Mouse (Mus musculus) megakaryocyte-erythroid progenitor cell, adult 5-6 weeks (primary cell): ENCODE results near the gene Arid3a. TPM values are rescaled to one million over a fixed set of nuclear protein-coding genes. Genes with fewer than 3 reads are reported as not detected.

ENCODE experiments used
- ATAC-seq: replicated peaks from 2 replicates; pipeline ENCODE4 v1.8.0; 2016; ENCODE audit warnings: mild to moderate bottlenecking, inconsistent platforms; ENCODE audit not compliant: severe bottlenecking, poor library complexity, low FRiP score, low TSS enrichment
- total RNA-seq, 2 experiments: library from RNA; stranded (forward) in 1 of 2; stranded (reverse) in 1 of 2; fragments of 200-1000, 215-1000 nt in 1 of 2; fragments of >200 nt in 1 of 2; fragmentation: Nextera tagmentation in 1 of 2; gene quantifications; 2 replicates each; pipeline ENCODE4 v1.2.3; 2014 to 2017

The Arid3a gene
- total RNA-seq, 2 experiments from 2014 or later, result 5.4 to 5.9 TPM

DNA sequence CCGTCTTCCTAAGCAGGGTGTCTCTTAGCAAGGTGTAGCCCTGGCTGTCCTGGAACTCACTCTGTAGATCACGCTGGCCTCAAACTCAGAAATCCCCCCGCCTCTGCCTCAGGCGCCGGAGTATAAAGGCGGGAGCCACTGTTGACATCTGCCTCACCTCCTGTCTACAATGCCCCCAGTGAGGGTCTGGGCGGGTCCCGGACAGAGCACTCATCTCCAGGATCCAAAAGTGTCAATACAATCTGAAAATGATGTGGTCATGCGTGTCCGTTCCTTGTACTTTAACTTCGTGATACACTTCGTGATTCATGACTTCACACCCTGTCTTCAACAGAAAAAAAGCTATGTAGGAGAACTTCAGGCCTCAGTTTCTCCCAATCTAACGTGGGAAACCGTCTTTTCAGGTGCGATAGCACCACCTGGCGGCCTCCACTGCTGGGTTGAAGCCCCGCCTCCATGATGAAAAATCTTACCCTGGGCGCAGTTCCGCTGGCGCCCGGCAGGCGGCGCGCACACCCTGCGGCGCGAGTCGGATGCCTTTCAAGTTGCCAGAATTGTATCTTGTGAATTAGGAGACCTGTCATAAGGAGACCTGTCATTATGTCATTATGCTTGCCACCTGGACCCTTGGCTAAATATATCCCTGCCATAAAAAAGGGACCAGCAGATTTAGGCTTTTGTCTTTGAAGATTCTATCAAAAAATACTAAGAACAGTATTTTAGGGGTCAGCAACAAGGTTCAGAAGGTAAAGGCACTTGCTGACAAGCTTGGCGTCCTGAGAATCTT, 1.7 kb upstream of the Arid3a start:
- ATAC-seq, result peak; percentile 39; the same call in 1 of the 2 replicates

DNA sequence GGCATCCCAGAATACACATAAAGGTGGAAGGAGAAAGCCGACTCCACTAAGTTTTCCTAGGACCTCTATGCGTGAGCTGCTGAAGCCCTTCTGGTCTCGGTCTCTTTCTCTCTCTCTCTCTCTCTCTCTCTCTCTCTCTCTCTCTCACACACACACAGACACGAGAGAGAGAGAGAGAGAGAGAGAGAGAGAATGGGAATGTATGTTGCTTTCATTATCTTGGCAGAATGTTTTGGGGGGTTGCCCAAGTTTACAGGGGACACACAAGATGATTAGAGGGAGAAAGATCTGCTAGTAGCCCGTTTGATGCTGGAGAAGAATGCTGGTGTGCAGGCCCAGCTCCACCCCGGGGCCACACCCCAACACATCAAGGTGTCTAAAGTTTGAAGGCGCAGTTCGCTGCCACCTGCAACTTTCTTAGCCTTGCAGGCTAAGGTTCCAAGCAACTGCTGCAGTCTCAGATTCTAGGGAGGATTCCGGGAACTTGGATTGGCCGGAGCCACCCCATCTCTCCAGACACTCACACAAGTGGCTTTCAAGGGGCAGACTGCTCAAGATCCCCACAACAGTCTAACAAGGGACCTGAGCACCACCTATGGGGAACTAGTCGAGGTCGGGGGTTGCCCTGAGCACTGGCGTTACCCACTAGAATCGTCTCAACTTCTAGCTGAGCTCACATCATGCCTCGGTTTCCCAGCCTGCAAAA, 905 bp upstream of the Arid3a start:
- peak; percentile 3; the same call in 1 of the 2 replicates for ATAC-seq

DNA sequence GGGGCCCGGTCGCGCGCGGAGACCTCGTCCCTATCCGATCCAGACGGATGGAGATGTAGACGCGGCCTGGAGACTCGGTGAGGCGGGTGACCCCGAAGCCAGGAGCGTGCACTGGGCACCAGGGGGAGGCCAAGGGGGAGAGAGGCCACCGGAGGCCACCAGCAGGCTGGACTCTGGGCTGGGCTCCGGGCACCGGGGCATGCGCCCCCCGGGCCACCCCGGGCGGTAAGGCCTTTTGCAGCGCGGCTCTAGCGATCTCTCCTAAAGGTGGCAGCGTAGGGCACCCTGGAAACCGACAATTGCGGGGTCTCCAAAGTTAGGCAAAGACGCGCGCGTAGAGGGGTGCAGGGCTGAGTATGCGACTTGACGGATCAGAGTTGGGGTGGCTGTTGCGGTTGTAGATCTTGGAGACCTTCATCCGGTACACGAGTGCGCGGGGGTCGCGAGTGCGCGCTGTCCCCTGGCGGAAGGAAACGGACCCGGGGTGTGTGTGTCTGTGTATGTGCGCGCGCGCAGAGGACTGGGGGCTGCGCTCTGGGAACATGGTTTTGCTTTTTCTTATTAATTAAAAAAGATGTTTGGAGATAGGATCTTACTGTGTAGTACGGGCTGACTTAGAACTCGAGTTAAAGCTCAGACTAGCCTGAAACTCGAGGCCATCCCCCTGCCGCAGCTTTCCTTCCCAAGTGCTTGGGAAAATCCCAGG, 634 bp downstream of the Arid3a start:
- ATAC-seq, result 0 out of 2 replicates have a peak, but pooled peaks have one; percentile 1

DNA sequence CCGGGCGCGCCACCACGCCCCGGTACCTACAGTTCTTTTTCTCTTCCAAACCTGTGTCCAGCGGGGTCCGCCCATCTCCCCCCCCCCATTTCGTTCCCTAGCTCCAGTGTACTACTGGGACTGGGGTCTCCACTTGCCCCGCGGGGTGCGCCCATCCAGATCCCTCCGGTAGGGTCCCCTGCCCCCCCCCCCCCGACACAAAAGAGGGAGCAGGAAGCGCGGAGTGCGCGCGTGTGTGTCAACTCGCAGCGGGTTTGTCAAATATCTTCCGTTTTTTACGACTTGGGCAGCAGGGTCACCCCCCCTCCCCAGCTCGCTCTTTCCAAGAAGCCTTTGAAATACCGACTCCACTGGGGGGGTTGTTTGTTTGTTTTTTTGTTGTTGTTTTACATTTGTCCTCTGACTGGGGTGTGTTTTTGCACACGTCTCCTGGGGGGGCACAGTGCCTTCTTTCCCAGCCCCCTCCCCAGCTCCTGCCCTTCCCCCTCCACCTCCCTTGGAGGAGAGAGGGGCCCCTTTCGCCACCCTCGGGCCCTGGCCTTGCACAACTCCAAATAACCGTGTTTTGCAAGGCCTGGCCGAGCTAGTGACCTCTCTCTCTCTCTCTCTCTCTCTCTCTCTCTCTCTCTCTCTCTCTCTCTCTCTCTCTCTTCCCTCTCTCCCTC, 1.3 kb downstream of the Arid3a start:
- ATAC-seq, result no peak

DNA sequence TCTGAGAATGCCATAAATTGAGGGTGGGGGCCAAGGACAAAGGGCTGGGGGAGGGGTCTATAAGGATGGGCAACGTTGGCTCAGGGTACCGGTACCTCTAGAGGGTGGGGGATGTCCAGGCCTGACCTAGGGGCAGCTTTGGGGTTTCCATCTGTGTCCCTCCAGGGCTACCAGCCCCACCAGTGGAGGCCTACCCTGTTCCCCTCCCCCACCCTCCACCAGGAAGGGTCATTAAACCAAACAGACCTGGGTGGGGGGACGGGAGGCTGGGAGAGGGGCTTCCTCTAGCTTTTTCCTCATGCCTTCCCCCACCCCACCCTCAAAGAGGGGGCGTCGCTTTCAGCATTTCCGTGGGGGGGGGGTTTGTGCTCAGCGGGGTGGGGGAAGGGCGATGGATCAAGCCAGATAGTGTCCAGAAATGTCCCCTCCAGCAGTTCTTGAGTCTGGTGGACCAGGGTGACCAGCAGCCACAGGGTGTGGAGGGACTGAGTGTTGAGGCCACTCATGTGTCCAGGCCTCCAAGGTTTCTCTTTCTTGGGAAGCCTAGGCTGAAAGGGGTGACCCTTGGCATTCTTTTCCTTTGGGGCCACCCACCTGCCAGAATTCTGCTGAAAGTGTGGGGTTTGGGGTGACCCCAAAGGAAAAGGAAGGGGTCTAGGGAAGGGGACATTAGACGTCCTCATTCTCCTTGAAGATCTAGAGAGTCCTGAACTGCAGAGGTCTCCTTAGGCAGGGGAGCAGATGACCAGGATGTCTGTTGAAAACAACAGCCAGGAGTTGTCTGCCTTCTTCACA, 2.3 kb downstream of the Arid3a start:
- ATAC-seq, result no peak

DNA sequence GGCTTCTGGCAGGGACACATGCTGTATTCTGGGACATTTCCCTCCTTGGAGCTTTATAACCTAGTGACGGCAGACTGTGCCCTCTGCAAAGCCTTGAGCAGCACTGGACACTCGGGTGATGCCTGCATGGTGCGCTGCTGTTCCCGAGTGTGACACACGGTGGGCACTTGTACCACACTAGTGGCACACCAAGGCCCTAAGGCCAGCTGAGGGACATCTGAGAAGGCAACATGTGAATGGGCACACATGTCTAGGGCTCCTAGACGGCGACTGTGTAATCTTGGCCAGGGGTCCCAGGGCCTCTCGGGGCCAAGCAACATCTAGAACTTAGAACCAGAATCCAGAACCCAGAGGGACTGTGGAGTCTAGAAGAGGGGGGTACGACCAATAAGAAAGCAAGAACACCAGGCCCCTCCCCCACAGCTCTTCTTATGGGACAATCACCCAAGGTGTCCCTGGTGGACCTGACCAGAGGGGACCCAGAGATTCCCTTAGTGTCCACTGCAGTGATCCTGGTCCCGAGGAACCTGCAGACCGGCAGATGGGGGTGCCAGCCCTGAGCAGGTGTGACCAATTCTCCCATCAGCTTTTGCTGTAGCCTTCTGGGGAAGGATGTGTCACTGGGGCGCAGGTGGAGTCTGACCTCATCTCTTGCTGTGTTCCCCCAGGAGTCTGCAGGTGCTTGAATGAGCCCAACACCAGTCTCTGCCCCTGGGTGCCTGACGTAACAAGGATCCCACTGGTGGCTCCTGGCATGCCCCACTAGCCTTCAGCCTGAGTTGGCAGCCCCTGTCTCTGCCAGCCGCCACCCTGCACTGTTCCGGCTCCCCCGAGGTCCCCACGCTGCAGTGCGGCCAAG, 3.4 kb downstream of the Arid3a start:
- no peak for ATAC-seq

DNA sequence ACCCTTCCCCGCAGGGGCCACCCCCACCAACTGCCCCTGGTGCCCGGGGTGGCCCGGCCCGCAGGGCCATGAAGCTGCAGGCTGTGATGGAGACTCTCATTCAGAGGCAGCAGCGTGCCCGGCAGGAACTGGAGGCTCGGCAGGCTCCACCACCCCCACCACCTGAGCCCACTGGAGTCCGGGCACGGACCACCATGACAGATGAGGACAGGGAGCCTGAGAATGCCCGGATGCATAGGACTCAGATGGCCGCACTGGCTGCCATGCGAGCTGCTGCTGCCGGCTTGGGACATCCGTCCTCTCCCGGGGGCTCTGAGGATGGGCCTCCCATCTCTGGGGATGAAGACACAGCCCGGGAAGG, 4.0 kb downstream of the Arid3a start:
- no peak for ATAC-seq

DNA sequence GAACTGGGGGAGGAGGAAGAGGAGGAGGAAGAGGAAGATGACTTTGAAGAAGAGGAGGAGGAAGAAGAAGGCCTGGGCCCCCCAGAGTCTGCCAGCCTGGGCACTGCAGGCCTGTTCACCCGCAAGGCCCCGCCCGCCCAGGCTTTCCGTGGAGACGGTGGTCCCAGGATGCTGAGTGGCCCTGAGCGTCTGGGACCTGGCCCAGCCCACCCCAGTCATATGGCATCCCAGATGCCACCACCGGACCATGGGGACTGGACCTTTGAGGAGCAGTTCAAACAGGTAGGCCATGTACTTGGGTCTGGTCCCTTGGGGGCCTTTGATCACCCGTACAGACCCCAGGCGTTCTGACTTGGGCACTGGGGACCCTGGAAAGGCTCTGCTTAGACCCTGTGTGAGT, 5.0 kb downstream of the Arid3a start:
- ATAC-seq, result no peak

DNA sequence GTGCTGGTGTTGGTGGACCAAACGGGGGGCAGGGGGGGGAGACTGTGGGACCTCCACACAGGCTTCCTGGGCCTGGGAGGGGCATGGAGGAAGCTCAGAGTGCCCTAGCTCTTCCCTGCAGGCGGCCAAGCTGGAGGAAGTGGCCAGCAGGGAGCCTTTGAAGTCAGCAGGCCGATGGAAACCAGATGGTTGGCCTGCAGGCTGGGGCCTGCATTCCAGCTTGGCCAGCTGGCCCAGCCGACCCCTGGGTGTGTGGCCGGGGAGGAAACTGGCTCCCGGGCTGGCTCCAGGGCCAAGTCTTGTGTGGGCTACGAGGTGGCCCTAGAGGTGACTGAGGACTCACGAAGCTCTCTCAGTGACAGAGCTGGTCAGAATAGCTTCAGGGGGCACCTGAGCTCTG, 5.9 kb downstream of the Arid3a start:
- no peak for ATAC-seq

DNA sequence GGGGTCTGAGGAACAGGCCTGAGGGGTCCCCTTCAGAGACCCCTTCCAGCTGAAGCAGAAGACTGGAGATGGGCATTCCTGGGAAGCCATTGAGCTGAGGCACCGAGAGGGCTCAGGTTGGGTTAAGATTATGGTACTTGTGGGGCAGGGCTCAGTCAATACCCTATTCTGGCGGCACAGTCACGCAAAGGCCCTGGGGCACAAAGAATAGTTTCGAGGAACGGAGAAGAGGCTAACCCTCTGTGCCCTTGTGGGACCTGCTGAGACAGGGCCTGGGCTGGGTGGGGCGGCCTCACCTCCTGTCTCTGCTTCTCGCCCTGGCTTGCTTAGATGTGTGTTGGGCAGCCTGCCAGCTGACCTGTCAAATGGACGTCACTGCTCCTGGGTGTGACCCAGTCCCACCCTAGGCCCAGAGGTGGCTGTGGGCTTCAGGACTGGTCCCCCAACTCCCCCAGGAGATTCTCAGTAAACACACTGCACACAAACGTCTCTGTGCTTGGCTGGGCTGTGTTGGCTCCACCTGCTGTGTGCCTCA, 6.4 kb downstream of the Arid3a start:
- no peak for ATAC-seq

DNA sequence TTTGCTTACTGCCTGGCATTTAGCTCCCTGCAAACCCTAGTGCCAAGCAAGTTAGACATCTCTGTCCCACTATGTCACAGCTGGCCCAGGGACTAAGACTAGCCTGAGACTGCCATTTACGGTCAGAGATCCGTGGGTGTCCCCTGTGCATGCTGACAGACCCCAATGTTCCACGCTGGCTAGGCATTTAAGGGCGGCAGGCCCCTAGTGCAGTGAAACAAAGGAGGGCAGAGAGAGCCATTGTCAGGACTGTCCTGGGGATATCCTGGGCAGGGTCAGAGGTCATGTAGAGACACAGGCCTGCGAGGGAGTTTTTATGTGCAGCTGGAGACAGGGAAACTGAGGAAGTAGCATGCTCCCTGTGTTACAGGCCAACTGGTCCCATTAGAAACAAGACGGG, 7.0 kb downstream of the Arid3a start:
- ATAC-seq, result no peak

DNA sequence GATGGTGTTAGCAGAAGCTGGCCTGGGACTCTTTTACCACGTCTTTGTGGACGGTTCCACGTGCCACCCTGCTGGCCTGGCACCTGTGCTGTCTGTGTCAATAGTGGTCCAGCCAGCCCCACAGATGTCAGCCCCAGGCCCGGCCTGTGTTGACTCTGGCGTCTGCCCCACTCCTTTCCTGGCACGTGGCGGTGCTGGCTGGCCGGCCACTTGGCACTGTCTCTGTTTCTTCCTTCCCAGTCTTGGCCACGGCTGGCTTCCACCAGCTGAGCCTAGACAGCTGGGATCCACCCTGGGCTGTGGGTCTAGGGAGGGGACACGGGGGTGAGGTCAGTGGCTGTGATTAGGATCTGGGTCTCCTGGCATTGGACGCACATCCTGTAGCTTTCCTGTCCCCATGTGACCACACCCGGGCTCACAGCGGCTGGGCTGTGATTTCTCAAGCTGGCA, 7.5 kb downstream of the Arid3a start:
- no peak for ATAC-seq

DNA sequence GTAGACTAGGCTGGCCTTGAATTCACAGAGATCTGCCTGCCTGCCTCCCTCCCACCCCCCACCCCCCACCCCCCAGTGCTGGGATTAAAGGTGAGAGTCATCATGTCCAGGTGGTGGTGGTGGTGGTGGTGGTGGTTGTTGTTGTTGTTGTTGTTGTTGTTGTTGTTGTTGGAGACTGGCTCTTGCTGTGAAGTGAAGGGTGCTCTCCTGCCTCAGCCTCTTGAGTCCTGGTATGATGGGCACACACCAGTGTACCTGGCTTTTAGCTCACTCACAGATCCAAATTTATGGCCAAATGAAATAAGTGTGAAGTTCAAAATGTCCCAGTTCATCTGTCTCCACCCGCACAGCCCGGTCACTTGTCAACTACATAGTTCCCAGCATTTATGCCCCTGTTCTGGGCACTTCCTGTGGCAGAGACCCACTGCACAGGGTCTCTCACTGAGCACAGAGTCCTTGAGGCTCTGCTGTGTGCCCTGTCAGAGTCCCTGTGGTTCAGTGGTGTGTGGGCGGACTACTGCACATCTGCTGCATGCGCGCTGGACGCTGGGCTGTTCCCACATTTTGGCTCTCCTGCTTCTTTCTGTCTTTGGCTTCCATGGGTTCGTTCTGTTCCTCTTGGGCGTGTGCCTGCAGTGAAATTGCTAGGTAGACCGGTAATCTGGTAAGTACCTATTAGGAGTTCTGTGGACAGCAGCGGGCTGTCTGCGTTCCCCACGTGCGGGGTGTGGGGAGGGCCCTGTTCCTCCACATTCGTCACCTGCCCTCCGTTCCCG, 8.1 kb downstream of the Arid3a start:
- ATAC-seq, result no peak

DNA sequence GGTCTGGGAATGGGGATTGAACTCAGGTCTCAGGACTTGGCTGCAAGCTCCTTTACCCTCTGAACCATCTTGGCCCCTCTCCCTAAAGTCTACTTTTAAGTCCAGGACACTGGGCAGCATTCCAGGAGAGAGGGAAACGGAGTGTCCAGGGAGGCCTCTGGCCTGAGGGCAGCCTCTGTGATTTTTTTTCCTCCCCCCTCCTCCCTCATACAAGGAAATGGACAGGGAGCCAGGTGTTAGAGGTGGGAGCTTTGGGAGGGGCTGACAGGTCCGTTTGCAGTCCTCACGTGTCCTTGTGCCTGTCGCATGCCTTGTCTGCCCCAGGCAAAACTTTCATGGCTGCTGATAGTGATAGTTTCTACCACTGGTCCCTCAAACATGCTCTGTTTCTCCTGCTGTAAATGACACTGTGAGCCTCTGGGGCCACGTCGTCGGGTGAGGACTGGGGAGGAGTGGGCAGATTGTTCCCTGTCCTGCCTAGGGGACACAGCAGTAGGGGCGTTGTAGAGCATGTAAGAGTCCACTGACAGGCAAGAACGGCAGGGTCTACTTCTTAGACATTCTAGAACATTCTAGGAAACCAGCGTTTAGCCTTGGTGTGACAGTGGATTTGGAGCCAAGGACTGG, 9.6 kb downstream of the Arid3a start:
- 0 out of 2 replicates have a peak, but pooled peaks have one; percentile 4 for ATAC-seq

DNA sequence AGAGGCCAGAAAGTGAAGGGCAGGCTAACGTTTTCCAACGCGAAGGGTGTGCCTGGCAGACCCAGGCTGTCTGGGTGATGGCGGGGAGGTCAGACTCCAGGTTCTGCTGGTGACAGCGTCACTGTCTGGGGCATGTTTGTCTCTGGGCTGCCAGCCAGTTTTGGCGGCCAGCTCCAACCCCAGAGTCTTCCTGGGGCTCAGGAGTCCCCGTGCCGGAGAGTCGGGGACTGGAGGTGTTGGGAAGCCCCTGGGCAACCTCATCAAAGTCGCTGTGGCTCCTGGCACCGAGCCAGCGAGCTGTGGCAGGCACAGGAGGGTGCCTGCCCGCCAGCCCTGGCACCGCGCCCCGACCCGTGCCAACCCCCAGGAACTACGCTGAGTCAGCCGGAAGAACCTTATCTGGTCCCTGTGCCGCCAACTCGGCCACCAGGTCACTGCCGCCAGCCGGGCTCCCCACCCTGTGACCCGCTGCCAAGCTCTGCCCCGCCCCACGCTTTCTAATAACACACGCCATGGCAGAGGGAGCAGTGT, 10.1 kb downstream of the Arid3a start:
- peak; percentile 84 for ATAC-seq

DNA sequence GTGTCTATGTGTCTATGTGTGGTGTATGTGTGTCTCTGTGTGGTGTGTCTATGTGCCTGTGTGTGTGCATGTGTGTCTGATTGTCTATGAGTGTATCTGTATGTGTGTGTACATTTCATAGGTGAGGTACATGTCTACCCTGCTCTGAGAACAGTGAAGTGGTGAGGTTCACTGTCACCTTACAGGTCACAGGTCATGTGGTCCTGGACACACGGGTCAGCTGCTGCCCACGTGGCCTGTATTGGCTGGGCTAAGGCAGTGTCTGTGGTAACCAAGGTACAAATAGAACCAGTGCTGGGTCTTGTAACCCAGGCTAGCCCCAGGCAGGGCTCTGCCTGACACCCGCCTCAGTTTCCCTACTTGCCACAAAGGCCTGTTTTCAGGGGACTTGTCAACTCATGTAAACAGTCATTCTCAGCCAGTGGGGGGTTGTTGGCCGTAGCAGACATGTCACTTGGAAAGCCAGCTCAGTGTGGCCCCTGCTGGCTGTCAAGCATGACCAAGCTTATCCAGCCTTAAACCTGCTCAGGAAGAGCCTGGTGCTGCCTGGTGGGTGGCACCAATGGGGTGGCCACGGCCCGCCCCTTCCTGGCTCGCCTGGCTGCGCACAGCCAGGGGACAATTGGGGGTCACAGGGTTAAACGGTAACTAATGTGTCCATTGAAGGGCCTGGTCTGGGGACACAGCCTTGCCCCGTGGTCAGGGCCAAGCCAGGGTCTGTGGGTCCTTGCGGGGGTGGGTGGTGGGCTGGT, 11.1 kb downstream of the Arid3a start:
- 0 out of 2 replicates have a peak, but pooled peaks have one; percentile 10 for ATAC-seq
